Mouse (Mus musculus): Measurements from ENCODE around the gene Phlpp1.

GRCm38 (mm10) chr1:106226613-106227012, 55.1 kb downstream of the Phlpp1 start:
- no peak for TF ChIP-seq PAX5 (IDR thresholded peaks at IDR 0.05; ENCODE audit: low read length)
- TF ChIP-seq CTCF (conservative IDR thresholded peaks at IDR 0.05 in 1 of 2, IDR thresholded peaks at IDR 0.05 in 1 of 2; ENCODE audit: low read depth in 2 of 2, low read length in 2 of 2): no peak
- TF ChIP-seq EP300 (IDR thresholded peaks at IDR 0.05; ENCODE audit: low read length): no peak
- TF ChIP-seq MAFK (IDR thresholded peaks at IDR 0.05; ENCODE audit: insufficient replicate concordance, low read length): no peak
- no peak for TF ChIP-seq POLR2AphosphoS2 (IDR thresholded peaks at IDR 0.05; ENCODE audit: low read depth, low read length)
- TF ChIP-seq TCF12 (IDR thresholded peaks at IDR 0.05; ENCODE audit: low read depth, low read length): no peak
- no peak for TF ChIP-seq HCFC1 (IDR thresholded peaks at IDR 0.05; ENCODE audit: low read depth, low read length)
- no peak for TF ChIP-seq POLR2A (IDR thresholded peaks at IDR 0.05; ENCODE audit: low read depth, low read length)
- no peak for TF ChIP-seq RCOR1 (conservative IDR thresholded peaks at IDR 0.05; ENCODE audit: low read depth, low read length)
- no peak for TF ChIP-seq ZKSCAN1 (IDR thresholded peaks at IDR 0.05; ENCODE audit: borderline replicate concordance, low read depth, low read length)
- TF ChIP-seq CHD1 (IDR thresholded peaks at IDR 0.05; ENCODE audit: low read depth, low read length): no peak
- TF ChIP-seq ZC3H11A (IDR thresholded peaks at IDR 0.05; ENCODE audit: low read depth, low read length): no peak

Measured in CH12.LX (cell line).